Mouse (Mus musculus): Measurements from ENCODE around the gene Itm2b.

GRCm38 (mm10) chr14:73404016-73404415 is 18.9 kb upstream of the Itm2b start:
- TF ChIP-seq CTCF (IDR thresholded peaks at IDR 0.05; ENCODE audit: control insufficient read depth, insufficient read depth, low read length) (no peak), POLR2A (IDR thresholded peaks at IDR 0.05; ENCODE audit: borderline replicate concordance, control insufficient read depth, low read depth, low read length) (no peak)

All from bone marrow, adult 2 months (tissue).